Mouse (Mus musculus) liver, embryonic 12.5 days (tissue): ENCODE measurements around the gene Grik5. TPM values are rescaled to one million over a fixed set of nuclear protein-coding genes. Genes with fewer than 3 reads are reported as not detected.
A peak's percentile ranks its signal among the peaks of the same experiment; 100 is the strongest.

ENCODE experiments used
- ATAC-seq: fragments of 200-750 bp; cut with Nextera tagmentation; 2 replicates; pipeline ENCODE4 v1.8.0; 2017; ENCODE audit warnings: moderate number of reproducible peaks, mild to moderate bottlenecking, moderate library complexity
- H3K27ac ChIP-seq: fragments of 300-500 bp; sonication (generic); 2 replicates; pipeline ENCODE4 v1.5.1; 2016; ENCODE audit warnings: mild to moderate bottlenecking
- H3K27me3 ChIP-seq: fragments of 300-500 bp; sonication (generic); replicated peaks from 2 replicates; pipeline ENCODE4 v1.6.1; 2016; ENCODE audit warnings: mild to moderate bottlenecking, moderate library complexity
- H3K36me3 ChIP-seq: fragments of 300-500 bp; sonication (generic); 2 replicates; pipeline ENCODE4 v1.6.1; 2016; ENCODE audit warnings: mild to moderate bottlenecking, moderate library complexity
- H3K4me1 ChIP-seq: fragments of 300-500 bp; sonication (generic); 2 replicates; pipeline ENCODE4 v1.6.1; 2016
- H3K4me2 ChIP-seq: fragments of 300-500 bp; sonication (generic); 2 replicates; pipeline ENCODE4 v1.6.1; 2016; ENCODE audit warnings: mild to moderate bottlenecking, moderate library complexity
- H3K4me3 ChIP-seq: fragments of 300-500 bp; sonication (generic); 2 replicates; pipeline ENCODE4 v1.5.1; 2016; ENCODE audit warnings: mild to moderate bottlenecking, moderate library complexity
- H3K9ac ChIP-seq: fragments of 300-500 bp; sonication (generic); 2 replicates; pipeline ENCODE4 v1.6.1; 2016; ENCODE audit warnings: mild to moderate bottlenecking, moderate library complexity
- H3K9me3 ChIP-seq: fragments of 300-500 bp; sonication (generic); replicated peaks from 2 replicates; pipeline ENCODE4 v1.6.1; 2016; ENCODE audit warnings: mild to moderate bottlenecking, moderate library complexity
- WGBS: fragments of 180-500 bp; shearing (Covaris S2); methylation state at CpG from one replicate; pipeline ENCODE4 v1.1.7; 2016; ENCODE audit not compliant: insufficient replicate concordance; 5-methylcytosine and 5-hydroxymethylcytosine counted together
- polyA plus RNA-seq: library from polyadenylated mRNA; unstranded; fragments of >200 nt; fragmentation: Nextera tagmentation; extraction: Ambion mirVana; gene quantifications from 2 replicates; pipeline ENCODE4 v1.2.1, GENCODE M21; 2016

Grik5 gene
- polyA plus RNA-seq, 1 experiment from 2014 or later: 3.0 TPM

DNA sequence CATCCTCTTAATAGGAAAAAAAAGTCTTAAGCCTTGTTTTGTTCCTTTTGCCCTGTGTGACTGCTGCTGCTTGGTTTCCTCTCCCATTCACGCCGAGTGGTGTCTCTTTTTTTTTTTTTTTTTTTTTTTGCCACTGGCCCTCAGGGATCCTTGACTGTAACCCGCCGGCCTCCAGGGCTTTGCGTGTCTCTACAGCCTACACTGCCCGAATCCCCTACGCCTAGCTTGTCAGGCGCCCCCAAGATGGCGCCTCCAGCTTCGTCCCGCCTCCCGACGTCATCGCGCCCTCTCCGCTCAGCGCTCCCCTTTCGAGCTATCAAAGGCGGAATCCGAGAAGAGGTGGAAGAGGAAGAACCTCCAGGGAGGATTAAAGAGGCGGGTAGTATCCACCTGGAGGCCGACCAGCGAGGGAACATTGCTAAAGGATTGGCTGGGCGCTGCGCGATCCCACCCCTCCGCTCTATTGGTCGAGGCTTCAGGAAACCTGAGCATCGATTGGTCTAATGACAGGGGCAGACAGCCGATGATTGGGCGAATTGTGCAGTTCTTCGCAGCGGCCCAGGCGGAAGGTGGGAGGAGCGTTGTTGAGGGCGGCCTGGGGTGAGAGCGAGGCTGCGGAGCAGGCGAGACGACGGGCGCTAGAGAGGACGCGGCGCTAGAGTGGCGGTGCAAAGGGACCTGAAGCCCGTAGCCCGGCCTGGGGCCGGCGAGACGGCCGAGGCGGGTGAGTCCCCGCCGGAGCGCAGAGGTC, 4.7 kb upstream of the Grik5 start:
- H3K9me3 ChIP-seq: no peaks in the 10 kb centered on the region
- ATAC-seq: peak; percentile 97
- peak overlapping the region; percentile 98 for H3K4me3 ChIP-seq
- H3K36me3 ChIP-seq: peaks cover 28% of the 10 kb centered on the region
- peak overlapping the region; percentile 99 for H3K9ac ChIP-seq
- H3K4me1 ChIP-seq: peaks cover 67% of the 10 kb centered on the region
- WGBS: under 1% methylated on average over 56 of the region's 56 CpGs
- H3K27ac ChIP-seq: peak overlapping the region; percentile 94
- H3K27me3 ChIP-seq: peaks cover 2% of the 10 kb centered on the region; the same call in 1 of the 2 replicates
- H3K4me2 ChIP-seq: peak overlapping the region; percentile 85

- Histone ChIP-seq H3K4me3 (peak overlapping the region; percentile 60), H3K9me3 (no peaks in the 10 kb centered on the region), H3K4me1 (peaks cover 73% of the 10 kb centered on the region), H3K4me2 (peak overlapping the region; percentile 85), H3K27me3 (peaks cover 3% of the 10 kb centered on the region; the same call in 1 of the 2 replicates), H3K27ac (peak overlapping the region; percentile 94), H3K36me3 (peaks cover 22% of the 10 kb centered on the region), H3K9ac (peak overlapping the region; percentile 74)
- no peak for ATAC-seq
- WGBS: 11% methylated on average over 7 of the region's 7 CpGs
These were observed 4.1 kb upstream of the Grik5 start for GRCm38 (mm10) chr7:25076296-25076662.

- Histone ChIP-seq H3K9me3 (no peaks in the 10 kb centered on the region), H3K9ac (no peak overlapping the region), H3K4me3 (no peak overlapping the region), H3K36me3 (no peaks in the 10 kb centered on the region), H3K4me1 (peaks cover 71% of the 10 kb centered on the region), H3K27ac (peak overlapping the region; percentile 69), H3K27me3 (peaks cover 3% of the 10 kb centered on the region; the same call in 1 of the 2 replicates), H3K4me2 (no peak overlapping the region)
- WGBS: 71% methylated on average over 8 of the region's 8 CpGs
- ATAC-seq: no peak
These were observed 1.8 kb upstream of the Grik5 start for GRCm38 (mm10) chr7:25073924-25074323.

DNA sequence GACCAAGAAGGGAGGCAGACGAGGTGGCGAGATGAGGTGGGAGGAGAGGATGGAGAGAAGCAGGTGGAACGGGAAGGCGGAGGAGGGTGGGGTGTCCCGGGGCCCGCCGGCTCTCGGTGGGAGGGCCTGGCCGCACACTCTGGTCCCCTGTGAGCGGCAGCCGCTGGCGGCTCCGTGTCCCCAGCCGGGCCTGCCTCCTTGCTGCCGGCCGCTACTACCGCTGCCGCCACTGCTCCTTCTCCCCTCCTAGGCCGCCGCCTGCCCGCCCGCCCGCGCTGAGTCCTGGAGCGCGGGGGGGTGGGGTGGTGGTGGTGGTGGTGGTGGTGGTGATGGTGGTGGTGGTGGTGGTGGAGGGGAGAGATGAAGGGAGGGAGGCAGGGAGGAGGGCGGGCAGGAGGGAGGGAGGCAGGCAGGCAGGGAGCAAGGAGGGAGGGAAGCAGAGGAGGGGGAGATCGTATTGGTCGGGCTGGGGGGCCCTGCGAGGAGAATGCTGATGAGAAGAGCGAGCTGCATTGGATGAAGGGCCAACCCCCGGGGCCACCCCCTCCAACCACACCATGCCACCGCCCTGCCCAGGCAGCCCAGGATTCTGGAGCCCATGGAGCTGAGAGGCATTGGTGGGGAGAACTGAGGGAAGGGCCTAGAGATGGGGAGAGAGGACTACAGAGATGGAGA, 707 bp upstream of the Grik5 start:
- H3K4me2 ChIP-seq: peak overlapping the region; percentile 94
- peaks cover 61% of the 10 kb centered on the region for H3K4me1 ChIP-seq
- no peaks in the 10 kb centered on the region for H3K9me3 ChIP-seq
- 1% methylated on average over 26 of the region's 33 CpGs for WGBS
- peak overlapping the region; percentile 69 for H3K27ac ChIP-seq
- ATAC-seq: no peak
- peak overlapping the region; percentile 79 for H3K9ac ChIP-seq
- H3K36me3 ChIP-seq: peaks cover 8% of the 10 kb centered on the region
- H3K27me3 ChIP-seq: peaks cover 3% of the 10 kb centered on the region; the same call in 1 of the 2 replicates
- H3K4me3 ChIP-seq: peak overlapping the region; percentile 64

DNA sequence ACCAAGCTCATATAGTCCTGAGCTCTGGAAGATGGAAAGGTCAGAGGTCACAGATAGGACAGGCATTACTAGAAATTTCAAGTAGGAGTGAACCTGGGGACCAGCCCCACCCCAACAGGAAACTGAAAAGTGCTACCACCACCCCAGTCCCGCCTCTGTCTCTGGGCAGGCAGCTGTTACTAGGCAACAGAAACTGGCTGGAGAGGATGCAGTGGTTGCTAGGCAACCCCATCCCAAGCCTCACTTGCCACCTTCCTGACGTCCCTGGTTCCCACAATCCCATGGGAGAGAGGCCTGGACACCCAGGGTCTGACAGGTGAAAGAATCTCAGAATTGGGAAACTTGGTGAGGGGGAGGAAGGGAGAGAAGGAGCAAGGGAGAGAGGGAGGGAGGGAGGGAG, 3.4 kb downstream of the Grik5 start:
- no peak overlapping the region for H3K4me3 ChIP-seq
- no peak for ATAC-seq
- no peaks in the 10 kb centered on the region for H3K9me3 ChIP-seq
- WGBS: 70% methylated on average over 2 of the region's 2 CpGs
- peaks cover 33% of the 10 kb centered on the region for H3K4me1 ChIP-seq
- no peak overlapping the region for H3K4me2 ChIP-seq
- peaks cover 3% of the 10 kb centered on the region; the same call in 1 of the 2 replicates for H3K27me3 ChIP-seq
- no peak overlapping the region for H3K27ac ChIP-seq
- H3K36me3 ChIP-seq: peaks cover 29% of the 10 kb centered on the region
- H3K9ac ChIP-seq: no peak overlapping the region

- H3K9ac ChIP-seq: no peak overlapping the region
- no peak overlapping the region for H3K27ac ChIP-seq
- 78% methylated on average over 22 of the region's 22 CpGs for WGBS
- H3K4me3 ChIP-seq: no peak overlapping the region
- 0 out of 2 replicates have a peak, but pooled peaks cover 3% of the 10 kb centered on the region for H3K27me3 ChIP-seq
- H3K9me3 ChIP-seq: no peaks in the 10 kb centered on the region
- no peak for ATAC-seq
- no peak overlapping the region for H3K4me2 ChIP-seq
- peaks cover 36% of the 10 kb centered on the region for H3K36me3 ChIP-seq
- peaks cover 27% of the 10 kb centered on the region for H3K4me1 ChIP-seq
These were observed 4.1 kb downstream of the Grik5 start for GRCm38 (mm10) chr7:25067909-25068656.

GRCm38 (mm10) chr7:25067338-25067737, 4.8 kb downstream of the Grik5 start:
- H3K4me2 ChIP-seq: no peak overlapping the region
- H3K4me3 ChIP-seq: no peak overlapping the region
- 81% methylated on average over 7 of the region's 7 CpGs for WGBS
- H3K36me3 ChIP-seq: peaks cover 43% of the 10 kb centered on the region
- no peak overlapping the region for H3K9ac ChIP-seq
- 0 out of 2 replicates have a peak, but pooled peaks cover 3% of the 10 kb centered on the region for H3K27me3 ChIP-seq
- H3K9me3 ChIP-seq: no peaks in the 10 kb centered on the region
- H3K27ac ChIP-seq: no peak overlapping the region
- peaks cover 20% of the 10 kb centered on the region for H3K4me1 ChIP-seq
- no peak for ATAC-seq

DNA sequence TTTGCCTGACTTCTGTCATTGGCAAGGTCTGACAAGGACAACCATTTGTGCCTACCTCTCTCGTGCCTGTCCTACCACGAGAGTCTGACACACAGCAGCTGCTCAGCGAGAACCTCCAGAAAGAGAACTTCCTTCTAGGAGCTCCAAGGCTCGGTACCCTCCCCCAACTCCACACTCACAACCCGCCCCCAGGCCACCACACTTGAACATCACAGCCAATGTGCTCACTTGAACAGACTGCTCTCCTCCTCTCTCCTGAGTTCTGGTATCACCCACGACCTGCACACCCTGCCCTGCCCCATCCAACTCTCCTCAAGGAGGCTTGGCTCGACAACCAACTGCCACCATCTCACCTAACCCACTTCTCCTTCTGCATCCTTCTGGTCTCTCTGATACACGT, 8.2 kb downstream of the Grik5 start:
- peaks cover 61% of the 10 kb centered on the region for H3K36me3 ChIP-seq
- no peak overlapping the region for H3K4me3 ChIP-seq
- no peak overlapping the region for H3K27ac ChIP-seq
- no peak for ATAC-seq
- no peaks in the 10 kb centered on the region for H3K27me3 ChIP-seq
- H3K9ac ChIP-seq: no peak overlapping the region
- H3K4me1 ChIP-seq: no peaks in the 10 kb centered on the region
- WGBS: 45% methylated on average over 8 of the region's 8 CpGs
- H3K4me2 ChIP-seq: no peak overlapping the region
- H3K9me3 ChIP-seq: no peaks in the 10 kb centered on the region

DNA sequence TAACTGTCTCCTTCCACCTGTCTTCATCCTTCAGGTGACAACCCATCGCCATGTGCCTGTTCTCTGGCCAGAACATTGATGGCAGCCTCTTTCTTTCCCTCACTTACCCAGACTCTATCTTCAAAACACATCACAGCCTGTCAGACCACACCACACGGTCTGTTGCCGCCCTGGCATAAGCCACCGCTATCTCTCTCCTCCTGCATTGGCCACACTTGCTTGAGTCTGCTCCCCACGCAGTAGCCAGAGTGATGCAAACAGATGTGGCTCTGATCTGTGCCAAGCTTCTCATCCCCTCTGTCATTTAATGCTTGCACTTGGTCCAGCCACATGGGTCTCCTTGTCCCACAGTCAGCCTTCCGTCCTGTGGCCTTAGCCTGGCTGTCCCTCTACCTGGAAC, 8.8 kb downstream of the Grik5 start:
- Histone ChIP-seq H3K4me3 (no peak overlapping the region), H3K27me3 (no peaks in the 10 kb centered on the region), H3K36me3 (peaks cover 64% of the 10 kb centered on the region), H3K9me3 (no peaks in the 10 kb centered on the region), H3K4me1 (no peaks in the 10 kb centered on the region), H3K27ac (no peak overlapping the region), H3K9ac (no peak overlapping the region), H3K4me2 (no peak overlapping the region)
- 66% methylated on average over 6 of the region's 6 CpGs for WGBS
- no peak for ATAC-seq

- Histone ChIP-seq H3K27ac (no peak overlapping the region), H3K4me1 (no peaks in the 10 kb centered on the region), H3K4me3 (no peak overlapping the region), H3K4me2 (no peak overlapping the region), H3K9ac (no peak overlapping the region), H3K27me3 (no peaks in the 10 kb centered on the region), H3K36me3 (peaks cover 76% of the 10 kb centered on the region), H3K9me3 (no peaks in the 10 kb centered on the region)
- ATAC-seq: no peak; the same call in 1 of the 2 replicates
- WGBS: 84% methylated on average over 14 of the region's 14 CpGs
These were observed 13.3 kb downstream of the Grik5 start for GRCm38 (mm10) chr7:25058836-25059235.

DNA sequence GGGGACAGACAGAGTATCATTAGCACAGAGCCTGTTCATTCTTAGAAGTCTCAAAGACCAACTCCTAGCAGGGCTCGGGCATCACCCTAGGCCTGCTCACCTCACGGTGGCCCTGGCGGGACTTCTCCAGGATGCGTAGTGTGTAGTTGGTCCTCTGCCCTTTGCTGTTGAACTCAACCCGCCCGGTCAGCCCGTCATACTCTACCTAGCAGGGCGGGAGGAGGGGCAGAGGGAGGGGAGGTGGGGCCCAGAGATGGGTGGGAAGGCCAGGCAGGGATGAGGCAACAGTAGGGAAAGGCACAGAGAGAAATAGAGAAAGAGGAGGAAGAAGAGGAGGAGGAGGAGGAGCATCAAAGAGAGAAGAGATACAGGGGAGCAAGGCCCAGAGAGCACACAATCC, 13.8 kb downstream of the Grik5 start:
- no peak overlapping the region for H3K4me2 ChIP-seq
- no peak overlapping the region for H3K27ac ChIP-seq
- 77% methylated on average over 8 of the region's 8 CpGs for WGBS
- no peak overlapping the region for H3K4me3 ChIP-seq
- no peak for ATAC-seq
- H3K27me3 ChIP-seq: no peaks in the 10 kb centered on the region
- no peak overlapping the region for H3K9ac ChIP-seq
- H3K36me3 ChIP-seq: peaks cover 71% of the 10 kb centered on the region
- H3K4me1 ChIP-seq: no peaks in the 10 kb centered on the region
- H3K9me3 ChIP-seq: no peaks in the 10 kb centered on the region

DNA sequence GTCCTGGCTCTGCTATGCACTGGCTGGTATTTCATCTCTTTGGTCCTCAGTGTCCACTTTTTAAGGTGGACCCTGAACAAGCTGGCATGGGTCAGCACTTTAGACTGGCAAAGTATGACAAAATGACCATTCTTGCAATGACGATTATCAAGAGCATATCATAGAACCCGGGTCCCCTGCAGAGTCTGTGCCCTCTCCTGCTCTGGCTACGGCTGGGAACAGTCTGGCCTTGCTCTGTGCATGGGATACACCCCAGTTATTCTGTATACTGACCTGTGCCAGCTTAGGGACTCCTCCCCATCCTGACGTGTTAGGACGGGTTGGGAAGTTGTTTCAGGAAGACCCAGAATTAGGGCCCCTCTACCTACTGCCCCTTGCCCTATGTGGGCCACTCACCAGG, 14.3 kb downstream of the Grik5 start:
- H3K4me1 ChIP-seq: no peaks in the 10 kb centered on the region
- H3K36me3 ChIP-seq: peaks cover 66% of the 10 kb centered on the region
- ATAC-seq: no peak
- no peak overlapping the region for H3K27ac ChIP-seq
- no peak overlapping the region for H3K9ac ChIP-seq
- H3K9me3 ChIP-seq: no peaks in the 10 kb centered on the region
- 71% methylated on average over 5 of the region's 5 CpGs for WGBS
- H3K4me2 ChIP-seq: no peak overlapping the region
- no peaks in the 10 kb centered on the region for H3K27me3 ChIP-seq
- H3K4me3 ChIP-seq: no peak overlapping the region
